Mouse (Mus musculus) kidney, embryonic 14.5 days (tissue): ENCODE results near the gene Dido1. TPM values are rescaled to one million over a fixed set of nuclear protein-coding genes. Genes with fewer than 3 reads are reported as not detected.

Experiments used
- ATAC-seq: fragments of 200-750 bp; cut with Nextera tagmentation; 2 replicates; pipeline ENCODE4 v1.8.0; 2017; ENCODE audit warnings: moderate number of reproducible peaks, mild to moderate bottlenecking, moderate TSS enrichment, moderate library complexity; ENCODE audit not compliant: low FRiP score, low TSS enrichment
- H3K27ac ChIP-seq: fragments of 300-500 bp; sonication (generic); 2 replicates; pipeline ENCODE4 v1.5.1; 2014; ENCODE audit warnings: low read depth, mild to moderate bottlenecking, low read length, moderate library complexity, mixed read lengths
- H3K27me3 ChIP-seq: fragments of 300-500 bp; sonication (generic); 2 replicates; pipeline ENCODE4 v1.6.1; 2014; ENCODE audit warnings: mild to moderate bottlenecking, low read length; ENCODE audit not compliant: control insufficient read depth, insufficient read depth
- H3K36me3 ChIP-seq: fragments of 300-500 bp; sonication (generic); 2 replicates; pipeline ENCODE4 v1.6.1; 2014; ENCODE audit warnings: low read length, mixed read lengths; ENCODE audit not compliant: control insufficient read depth, insufficient read depth
- H3K4me1 ChIP-seq: fragments of 300-500 bp; sonication (generic); 2 replicates; pipeline ENCODE4 v1.6.1; 2014; ENCODE audit warnings: low read length, mixed read lengths; ENCODE audit not compliant: control insufficient read depth, insufficient read depth
- H3K4me2 ChIP-seq: fragments of 300-500 bp; sonication (generic); replicated peaks from 2 replicates; pipeline ENCODE4 v1.6.1; 2014; ENCODE audit warnings: low read depth, mild to moderate bottlenecking, low read length
- H3K4me3 ChIP-seq: fragments of 300-500 bp; sonication (generic); 2 replicates; pipeline ENCODE4 v1.5.1; 2014; ENCODE audit warnings: mild to moderate bottlenecking, low read length
- H3K9ac ChIP-seq: fragments of 300-500 bp; sonication (generic); 2 replicates; pipeline ENCODE4 v1.6.1; 2014; ENCODE audit warnings: low read depth, mild to moderate bottlenecking, low read length, moderate library complexity
- H3K9me3 ChIP-seq: fragments of 300-500 bp; sonication (generic); 2 replicates; pipeline ENCODE4 v1.6.1; 2016; ENCODE audit warnings: low read length; ENCODE audit not compliant: control insufficient read depth
- WGBS: fragments of 180-500 bp; shearing (Covaris S2); extraction: QIAGEN DNeasy Blood & Tissue Kit; methylation state at CpG from one replicate; pipeline ENCODE4 v1.1.7; 2014; 5-methylcytosine and 5-hydroxymethylcytosine counted together
- polyA plus RNA-seq: library from polyadenylated mRNA; unstranded; fragments of >200 nt; fragmentation: Nextera tagmentation; extraction: Ambion mirVana; gene quantifications from 2 replicates; pipeline ENCODE4 v1.2.1, GENCODE M21; 2014

Dido1 gene
- polyA plus RNA-seq, 1 experiment from 2014 or later, result 39.5 TPM

- Histone ChIP-seq H3K36me3 (peaks cover 22% of the 10 kb centered on the region), H3K4me3 (peak overlapping the region; percentile 99), H3K9ac (peak overlapping the region; percentile 99), H3K27ac (peak overlapping the region; percentile 87), H3K27me3 (no peaks in the 10 kb centered on the region), H3K9me3 (no peaks in the 10 kb centered on the region), H3K4me2 (peak overlapping the region; percentile 59), H3K4me1 (peaks cover 15% of the 10 kb centered on the region)
- ATAC-seq, result peak; percentile 82; the same call in 1 of the 2 replicates
- WGBS, result 3% methylated on average over 46 of the region's 64 CpGs
Observed at GRCm38 (mm10) chr2:180710276-180711155, 717 bp upstream of the Dido1 start.

DNA sequence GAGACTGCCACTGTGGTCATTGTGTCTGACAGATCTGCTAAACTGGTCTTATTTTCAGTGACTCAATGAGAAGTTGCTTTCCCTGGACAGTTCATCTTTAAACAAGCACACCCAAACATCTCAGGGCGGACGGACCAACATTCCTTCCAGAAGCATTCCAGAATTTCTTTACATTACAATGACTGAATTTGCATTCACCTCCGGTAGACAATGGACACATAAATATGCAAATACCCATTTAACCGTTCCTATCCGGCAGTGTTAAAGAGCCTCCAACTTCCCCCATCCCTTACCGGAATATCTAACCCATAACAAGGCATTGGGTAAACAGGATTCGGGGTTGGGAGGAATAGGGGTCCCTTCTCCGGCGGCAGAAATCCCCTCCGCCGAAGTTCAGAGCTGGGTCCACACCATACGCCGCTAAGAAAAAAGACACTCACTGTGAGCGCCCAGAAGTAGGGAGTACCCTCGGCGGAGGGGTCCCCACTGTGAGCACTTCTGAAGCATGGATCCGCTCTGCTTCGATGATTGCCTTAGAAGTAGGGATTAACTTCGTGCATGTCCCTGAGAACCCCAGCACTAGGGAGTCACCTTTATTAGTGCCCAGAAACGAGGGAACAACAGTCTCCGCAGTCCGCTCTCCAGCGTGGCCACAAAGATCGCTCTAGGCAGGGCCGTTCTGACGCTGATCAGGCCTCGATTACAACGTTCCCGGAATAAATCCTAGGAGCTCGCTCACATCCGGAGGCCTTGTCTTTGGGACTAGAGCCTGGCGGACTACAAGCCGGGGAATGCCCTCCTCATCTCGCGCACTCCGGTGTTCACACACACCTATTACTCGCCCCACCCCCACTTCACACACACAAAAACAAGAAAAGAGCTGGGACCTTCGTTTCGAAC lies 526 bp downstream of the Dido1 start:
- Histone ChIP-seq H3K36me3 (peaks cover 16% of the 10 kb centered on the region), H3K27ac (peak overlapping the region; percentile 87), H3K4me3 (peak overlapping the region; percentile 99), H3K4me1 (peaks cover 15% of the 10 kb centered on the region), H3K9me3 (no peaks in the 10 kb centered on the region), H3K4me2 (peak overlapping the region; percentile 89), H3K9ac (peak overlapping the region; percentile 99), H3K27me3 (no peaks in the 10 kb centered on the region)
- ATAC-seq, result peak; percentile 32
- WGBS, result under 1% methylated on average over 39 of the region's 39 CpGs

DNA sequence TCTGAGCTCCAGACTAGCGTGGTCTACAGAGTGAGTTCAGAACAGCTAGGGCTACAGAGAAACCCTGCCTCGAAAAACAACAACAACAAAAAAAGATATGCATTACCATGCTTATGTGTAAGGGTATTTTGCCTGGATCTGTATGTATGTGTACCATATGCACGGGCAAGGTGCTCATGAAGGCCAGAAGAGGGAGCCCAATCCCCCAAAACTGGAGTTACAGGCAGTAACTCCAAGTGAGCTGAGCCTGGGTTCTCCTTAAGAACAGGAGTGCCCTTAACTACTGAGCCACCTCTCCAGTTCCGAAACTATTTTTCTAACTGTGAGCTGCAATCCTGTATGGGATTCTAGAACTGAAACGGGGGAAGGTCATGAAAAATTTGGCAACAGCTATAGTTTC lies 3.8 kb downstream of the Dido1 start:
- no peak overlapping the region for H3K4me2 ChIP-seq
- no peaks in the 10 kb centered on the region for H3K9me3 ChIP-seq
- no peaks in the 10 kb centered on the region for H3K27me3 ChIP-seq
- H3K27ac ChIP-seq, result no peak overlapping the region
- no peak overlapping the region for H3K9ac ChIP-seq
- 92% methylated on average over 5 of the region's 5 CpGs for WGBS
- H3K4me1 ChIP-seq, result peaks cover 23% of the 10 kb centered on the region
- ATAC-seq, result no peak
- peaks cover 4% of the 10 kb centered on the region; the same call in 1 of the 2 replicates for H3K36me3 ChIP-seq
- no peak overlapping the region for H3K4me3 ChIP-seq

DNA sequence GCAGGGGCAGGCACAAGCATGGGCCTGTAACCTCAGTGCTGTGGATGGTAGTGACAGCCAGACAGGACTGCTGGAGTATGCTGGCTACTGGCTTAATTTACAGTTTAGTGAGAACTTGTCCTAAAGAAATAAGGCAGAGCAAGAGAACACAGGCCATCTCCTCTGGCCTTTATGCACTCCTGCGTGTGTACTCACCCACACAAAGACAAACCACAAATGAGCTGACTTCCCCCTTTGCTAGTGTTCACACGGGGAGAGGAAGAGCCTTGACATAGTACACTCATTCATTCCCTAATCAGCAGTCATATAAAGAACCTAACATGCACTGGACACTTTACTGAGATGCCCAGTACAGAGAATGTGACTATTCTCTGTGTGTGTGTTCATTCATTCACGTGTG lies 4.7 kb downstream of the Dido1 start:
- H3K27ac ChIP-seq, result no peak overlapping the region
- 81% methylated on average over 3 of the region's 3 CpGs for WGBS

GRCm38 (mm10) chr2:180704591-180704990 lies 5.2 kb downstream of the Dido1 start:
- H3K27me3 ChIP-seq, result no peaks in the 10 kb centered on the region
- H3K27ac ChIP-seq, result no peak overlapping the region
- no peak overlapping the region for H3K4me2 ChIP-seq
- peaks cover 4% of the 10 kb centered on the region; the same call in 1 of the 2 replicates for H3K36me3 ChIP-seq
- H3K9me3 ChIP-seq, result no peaks in the 10 kb centered on the region
- peaks cover 35% of the 10 kb centered on the region for H3K4me1 ChIP-seq
- WGBS, result 70% methylated on average over 8 of the region's 8 CpGs
- H3K4me3 ChIP-seq, result no peak overlapping the region
- H3K9ac ChIP-seq, result no peak overlapping the region
- no peak for ATAC-seq

More for the DNA sequence above, 4.7 kb downstream of the Dido1 start:
- Histone ChIP-seq H3K9ac (no peak overlapping the region), H3K36me3 (peaks cover 4% of the 10 kb centered on the region; the same call in 1 of the 2 replicates), H3K4me2 (no peak overlapping the region), H3K4me1 (peaks cover 31% of the 10 kb centered on the region), H3K4me3 (no peak overlapping the region), H3K27me3 (no peaks in the 10 kb centered on the region), H3K9me3 (no peaks in the 10 kb centered on the region)
- no peak for ATAC-seq

GRCm38 (mm10) chr2:180703645-180704359 lies 6.0 kb downstream of the Dido1 start:
- ATAC-seq, result no peak
- H3K9me3 ChIP-seq, result no peaks in the 10 kb centered on the region
- no peak overlapping the region for H3K4me2 ChIP-seq
- no peaks in the 10 kb centered on the region for H3K27me3 ChIP-seq
- H3K4me1 ChIP-seq, result peaks cover 35% of the 10 kb centered on the region
- peaks cover 4% of the 10 kb centered on the region; the same call in 1 of the 2 replicates for H3K36me3 ChIP-seq
- no peak overlapping the region for H3K4me3 ChIP-seq
- 82% methylated on average over 3 of the region's 3 CpGs for WGBS
- H3K9ac ChIP-seq, result no peak overlapping the region
- H3K27ac ChIP-seq, result no peak overlapping the region

- H3K36me3 ChIP-seq, result peaks cover 4% of the 10 kb centered on the region; the same call in 1 of the 2 replicates
- H3K4me2 ChIP-seq, result peak overlapping the region; percentile 86
- H3K9ac ChIP-seq, result peak overlapping the region; percentile 98; the same call in 1 of the 2 replicates
- peaks cover 29% of the 10 kb centered on the region for H3K4me1 ChIP-seq
- H3K27me3 ChIP-seq, result no peaks in the 10 kb centered on the region
- no peak for ATAC-seq
- WGBS, result 82% methylated on average over 5 of the region's 5 CpGs
- no peak overlapping the region; the same call in 1 of the 2 replicates for H3K4me3 ChIP-seq
- no peaks in the 10 kb centered on the region for H3K9me3 ChIP-seq
- H3K27ac ChIP-seq, result peak overlapping the region; percentile 96; the same call in 1 of the 2 replicates
Observed at GRCm38 (mm10) chr2:180703175-180703574, 6.6 kb downstream of the Dido1 start.

DNA sequence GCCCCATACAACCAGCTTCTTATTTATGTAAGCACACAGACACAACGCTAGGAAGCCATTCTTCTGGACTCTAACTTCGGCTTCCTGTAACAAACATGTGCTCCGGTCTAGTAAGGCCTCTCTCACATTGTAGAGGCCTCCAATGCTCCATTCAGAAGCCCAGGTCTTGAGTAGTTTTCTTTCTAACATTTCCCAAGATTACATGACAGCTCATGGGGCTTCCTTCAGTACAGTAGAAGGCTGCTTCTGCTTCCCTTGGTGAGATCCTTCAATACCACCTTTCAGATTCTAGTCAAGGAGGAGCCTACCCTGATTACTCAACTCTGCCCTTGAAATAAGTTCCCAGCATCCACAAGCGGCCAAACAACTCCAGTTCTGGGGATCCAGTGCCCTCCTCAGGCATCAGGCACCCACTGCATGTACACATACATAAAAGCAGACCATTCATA lies 7.1 kb downstream of the Dido1 start:
- H3K4me3 ChIP-seq, result peak overlapping the region; percentile 97
- H3K4me1 ChIP-seq, result peaks cover 27% of the 10 kb centered on the region
- H3K36me3 ChIP-seq, result peaks cover 4% of the 10 kb centered on the region; the same call in 1 of the 2 replicates
- H3K9me3 ChIP-seq, result no peaks in the 10 kb centered on the region
- H3K4me2 ChIP-seq, result peak overlapping the region; percentile 86
- H3K27ac ChIP-seq, result peak overlapping the region; percentile 96
- H3K27me3 ChIP-seq, result no peaks in the 10 kb centered on the region
- 26% methylated on average over 4 of the region's 4 CpGs for WGBS
- peak overlapping the region; percentile 98 for H3K9ac ChIP-seq
- ATAC-seq, result no peak
